Mouse (Mus musculus): ENCODE data around the gene Neurog2.

Neurog2 gene

DNA sequence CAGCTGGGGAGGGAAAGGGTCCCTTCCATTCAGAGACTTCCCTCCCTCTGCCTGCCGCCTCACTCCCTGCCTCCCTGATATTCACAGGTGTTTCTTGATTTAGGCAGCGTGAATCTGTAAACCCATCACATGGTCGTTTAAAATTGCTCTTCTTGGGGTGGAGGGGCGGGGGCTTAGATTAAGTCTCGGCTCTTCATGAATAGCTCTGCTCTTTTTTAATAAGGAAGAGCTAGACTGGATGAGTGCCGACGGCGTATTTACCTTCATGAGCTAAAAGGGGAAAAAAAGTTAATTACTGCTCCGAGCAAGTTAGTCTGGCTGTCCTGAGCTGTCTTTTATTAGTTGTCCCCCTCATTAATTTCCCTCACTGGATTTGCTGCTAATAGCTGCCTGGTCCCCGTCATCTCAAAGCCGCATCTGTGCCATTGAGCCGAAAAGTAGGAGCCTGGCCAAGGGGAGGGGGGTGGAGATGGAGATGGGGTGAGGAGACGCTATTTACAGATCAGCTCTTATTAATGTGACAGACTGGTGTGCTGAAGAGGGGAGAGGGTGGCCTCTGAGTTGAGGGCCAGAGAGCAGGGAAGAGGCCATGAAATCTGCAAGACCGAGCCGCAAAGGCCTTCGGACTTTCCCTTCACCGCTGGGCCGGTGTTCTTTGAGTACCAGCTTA, 13.4 kb downstream of the Neurog2 start:
- no peak for DNase-seq (ENCODE audit: low read depth)

DNA sequence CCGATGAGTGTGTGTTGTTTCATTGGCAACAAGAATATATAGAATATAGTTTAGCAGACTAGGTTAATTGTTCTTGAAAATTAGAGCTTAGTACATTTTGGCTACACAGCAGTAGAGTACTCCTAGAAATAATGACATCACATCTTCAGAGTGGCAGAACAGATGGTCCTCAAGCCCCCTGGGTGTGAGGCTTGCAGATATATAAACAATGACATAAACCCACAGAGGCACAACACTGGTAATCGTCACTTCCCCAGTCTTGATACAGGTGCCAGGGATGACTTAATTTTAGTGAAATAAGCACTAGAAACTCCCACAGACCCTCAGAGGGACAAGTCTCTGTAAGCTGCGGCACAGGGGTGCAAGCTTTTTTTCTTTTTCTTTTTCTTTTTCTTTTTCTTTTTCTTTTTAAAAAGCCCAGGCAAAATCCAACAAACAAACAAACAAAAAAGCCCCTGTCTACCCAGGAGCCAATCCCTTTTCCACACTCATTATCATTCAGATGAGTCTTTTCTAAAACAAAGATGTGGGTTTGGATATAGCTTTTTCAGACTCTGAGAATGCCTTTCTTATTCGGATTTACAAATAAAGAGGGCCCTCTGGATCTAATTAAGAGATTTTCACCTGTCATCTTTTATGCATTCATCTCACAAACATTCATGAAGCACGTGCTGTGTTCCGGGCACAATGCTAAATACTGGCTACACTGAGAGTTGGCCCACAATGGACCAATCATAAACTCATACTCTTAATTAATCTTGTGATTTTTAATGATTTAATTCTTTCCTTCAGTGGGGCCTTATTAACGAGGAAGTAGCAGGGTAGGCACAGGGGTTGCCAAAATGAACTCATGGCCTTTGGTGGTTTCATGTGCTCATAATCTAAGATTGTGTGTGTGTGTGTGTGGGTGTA, 19.1 kb downstream of the Neurog2 start:
- peak; percentile 67 for DNase-seq (ENCODE audit: low read depth)

GRCm38 (mm10) chr3:127660712-127661111, 27.8 kb downstream of the Neurog2 start:
- no peak for DNase-seq (ENCODE audit: low read depth)

DNA sequence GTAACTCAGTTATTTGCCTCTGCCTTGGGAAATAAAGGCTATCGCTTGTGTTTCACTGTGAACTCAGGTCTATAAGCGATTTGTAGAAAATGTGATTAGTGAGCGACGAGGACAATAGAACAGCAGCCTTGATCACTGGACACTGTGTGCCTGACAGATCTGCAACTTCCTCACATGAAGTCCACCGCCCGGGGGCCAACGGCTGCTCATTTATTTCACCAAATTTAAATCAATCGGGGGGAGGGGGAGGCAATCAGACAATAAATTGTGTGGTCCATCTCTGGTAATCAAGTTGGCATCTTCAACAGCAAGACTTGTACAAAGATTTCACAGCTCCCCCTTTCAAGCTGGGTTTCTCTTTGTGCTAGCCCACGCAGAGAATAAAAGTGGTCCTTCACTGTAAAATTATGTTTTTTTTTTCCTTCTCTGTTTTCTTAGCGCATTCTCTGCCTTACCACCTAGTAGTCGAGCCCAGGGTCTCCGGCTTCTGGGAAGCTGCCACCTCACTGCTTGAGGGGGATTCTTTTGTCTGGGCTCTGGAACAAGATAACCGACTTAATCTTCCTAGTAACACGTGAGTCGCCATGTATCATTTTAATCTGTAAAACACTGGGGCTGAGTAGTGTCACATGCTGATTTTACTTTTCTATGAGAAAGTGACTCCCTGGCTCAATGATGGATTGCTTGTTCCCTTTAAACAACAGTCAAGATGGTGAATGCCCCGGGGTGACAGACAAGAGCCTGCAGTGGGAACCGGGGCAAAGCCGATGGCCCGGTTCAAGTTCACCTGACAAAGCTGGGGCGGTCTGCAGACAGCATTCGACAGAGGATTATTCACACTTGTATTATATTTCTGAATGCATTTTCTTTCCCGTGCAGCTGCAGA, 29.0 kb downstream of the Neurog2 start:
- DNase-seq (ENCODE audit: low read depth) = no peak

- DNase-seq (ENCODE audit: low read depth) = no peak
These were observed 46.8 kb downstream of the Neurog2 start for GRCm38 (mm10) chr3:127679703-127680102.
